ENCODE assay signal across 8 mouse cellular contexts in genomic region chr17:74179640-74180039, GRCm38 (mm10).
DNase-seq lines count a peak whose midpoint lies in the region; ATAC-seq and TF ChIP-seq lines count a peak whose summit lies in the region.
"Not testable (repeated sequence)": the region's sequence is repeated elsewhere in the genome, so short reads cannot be mapped to it uniquely, and the experiment has no call there.

No protein-coding gene starts in this region.

- TF ChIP-seq POLR2A in MEL (IDR thresholded peaks at IDR 0.05; ENCODE audit: control insufficient read depth in 1 of 2, insufficient read depth in 1 of 2, low read depth in 1 of 2, low read length in 2 of 2, poor library complexity in 1 of 2) = not testable (repeated sequence)

- not testable (repeated sequence) for H3K4me2 ChIP-seq in liver, embryonic 12.5 days

- not testable (repeated sequence) for H3K27me3 ChIP-seq in MEL (ENCODE audit: control insufficient read depth in 1 of 2, insufficient read depth in 2 of 2, low read length in 2 of 2); liver, embryonic 12.5 days (replicated peaks)

- TF ChIP-seq EP300 in MEL (IDR thresholded peaks at IDR 0.05; ENCODE audit: low read depth in 1 of 2, low read length in 2 of 2) = peak; percentile 77 to 89

- not testable (repeated sequence) for H3K79me2 ChIP-seq in MEL (ENCODE audit: control insufficient read depth, insufficient read depth, low read length, poor library complexity)

- TF ChIP-seq RAD21 in MEL (IDR thresholded peaks at IDR 0.05; ENCODE audit: low read depth, low read length) = not testable (repeated sequence)

- H3K9me3 ChIP-seq in MEL (replicated peaks; ENCODE audit: insufficient read depth, low read length); liver, embryonic 12.5 days (replicated peaks): not testable (repeated sequence)

- 0 out of 2 replicates have a peak, but pooled peaks have one; percentile 45 for ATAC-seq in common myeloid progenitor, adult 5-6 weeks (replicated peaks; ENCODE audit: low read depth, poor library complexity, severe bottlenecking)
- peak; percentile 57; the same call in 1 of the 2 replicates for ATAC-seq in liver, embryonic 12.5 days
- ATAC-seq in megakaryocyte progenitor cell, adult 5-6 weeks (replicated peaks; ENCODE audit: poor library complexity) = peak; percentile 84

- not testable (repeated sequence) for H3K4me3 ChIP-seq in MEL (ENCODE audit: control insufficient read depth in 1 of 2, insufficient read depth in 1 of 2, low read depth in 2 of 2, low read length in 2 of 2); liver, embryonic 12.5 days

- 61% methylated on average over 2 of the region's 2 CpGs for WGBS in liver, embryonic 12.5 days (ENCODE audit: insufficient replicate concordance)

- H3K36me3 ChIP-seq in MEL (ENCODE audit: control insufficient read depth in 1 of 2, insufficient read depth in 2 of 2, low read length in 2 of 2); liver, embryonic 12.5 days: not testable (repeated sequence)

- H3K9ac ChIP-seq in MEL (ENCODE audit: control insufficient read depth, low read depth, low read length, poor library complexity, severe bottlenecking); liver, embryonic 12.5 days: not testable (repeated sequence)

- H3K27ac ChIP-seq in MEL (ENCODE audit: control insufficient read depth, low read depth, low read length); liver, embryonic 12.5 days: not testable (repeated sequence)

- peak; percentile 77 for DNase-seq in MEL (ENCODE audit: low read depth, low spot score)
- DNase-seq in adrenal gland, adult (ENCODE audit: inconsistent age in 2 of 2, low spot score in 1 of 2) = peak; percentile 42 to 80
- DNase-seq in adrenal gland, adult 8-10 months = peak; percentile 43
- peak; percentile 31 to 34 for DNase-seq in adrenal gland, postnatal 36 days
- DNase-seq in ovary, adult 18-20 months (ENCODE audit: low spot score) = peak; percentile 41

- not testable (repeated sequence) for TF ChIP-seq CTCF in MEL (IDR thresholded peaks at IDR 0.05 in 2 of 3, conservative IDR thresholded peaks at IDR 0.05 in 1 of 3; ENCODE audit: control insufficient read depth in 1 of 3, insufficient read depth in 1 of 3, low read depth in 2 of 3, low read length in 3 of 3, poor library complexity in 1 of 3, severe bottlenecking in 1 of 3)

- H3K4me1 ChIP-seq in MEL (ENCODE audit: control insufficient read depth in 1 of 2, insufficient read depth in 2 of 2, low read length in 2 of 2); liver, embryonic 12.5 days: not testable (repeated sequence)

TF ChIP-seq in MEL, 35 proteins besides CTCF, POLR2A, EP300 and RAD21:
- TF ChIP-seq RCOR1 (IDR thresholded peaks at IDR 0.05; ENCODE audit: low read depth, low read length) (peak; percentile 95), GATA1 (IDR thresholded peaks at IDR 0.05; ENCODE audit: low read depth, low read length) (peak; percentile 94), SMC3 (IDR thresholded peaks at IDR 0.05; ENCODE audit: low read depth, low read length) (peak; percentile 18; the same call in 1 of the 2 replicates), TCF12 (IDR thresholded peaks at IDR 0.05; ENCODE audit: low read depth, low read length) (peak; percentile 71), ETS1 (IDR thresholded peaks at IDR 0.05; ENCODE audit: low read depth, low read length) (peak; percentile 86), ZNF384 (IDR thresholded peaks at IDR 0.05; ENCODE audit: low read depth, low read length) (peak; percentile 92), MXI1 (IDR thresholded peaks at IDR 0.05; ENCODE audit: low read depth, low read length) (peak; percentile 53), MYC (IDR thresholded peaks at IDR 0.05; ENCODE audit: low read depth, low read length) (0 out of 2 replicates have a peak, but pooled peaks have one; percentile 45), MAFK (IDR thresholded peaks at IDR 0.05; ENCODE audit: borderline replicate concordance, low read depth, low read length) (peak; percentile 71; the same call in 1 of the 2 replicates)
TF ChIP-seq in MEL: peak in this region for 9; not testable (repeated sequence) for 26.
